Mouse (Mus musculus) lung, embryonic 14.5 days (tissue): ENCODE results near the gene Gars. TPM values are rescaled to one million over a fixed set of nuclear protein-coding genes. Genes with fewer than 3 reads are reported as not detected.

Source experiments
- ATAC-seq: fragments of 200-750 bp; cut with Nextera tagmentation; 2 replicates; pipeline ENCODE4 v1.8.0; 2017; ENCODE audit warnings: mild to moderate bottlenecking, moderate TSS enrichment, moderate library complexity; ENCODE audit not compliant: insufficient read depth
- DNase-seq: peaks from one replicate; pipeline ENCODE4 v3.0.0-alpha.2; 2015
- H3K27ac ChIP-seq: fragments of 300-500 bp; sonication (generic); 2 replicates; pipeline ENCODE4 v1.5.1; 2014; ENCODE audit warnings: low read depth, mild to moderate bottlenecking, moderate library complexity
- H3K27me3 ChIP-seq: fragments of 300-500 bp; sonication (generic); 2 replicates; pipeline ENCODE4 v1.6.1; 2014; ENCODE audit warnings: low read length, control low read depth; ENCODE audit not compliant: insufficient read depth
- H3K36me3 ChIP-seq: fragments of 300-500 bp; sonication (generic); 2 replicates; pipeline ENCODE4 v1.6.1; 2014; ENCODE audit warnings: control low read depth; ENCODE audit not compliant: insufficient read depth
- H3K4me1 ChIP-seq: fragments of 300-500 bp; sonication (generic); 2 replicates; pipeline ENCODE4 v1.6.1; 2014; ENCODE audit warnings: antibody characterized with exemption, control low read depth; ENCODE audit not compliant: insufficient read depth
- H3K4me2 ChIP-seq: fragments of 300-500 bp; sonication (generic); 2 replicates; pipeline ENCODE4 v1.6.1; 2014; ENCODE audit warnings: mild to moderate bottlenecking
- H3K4me3 ChIP-seq: fragments of 300-500 bp; sonication (generic); 2 replicates; pipeline ENCODE4 v1.5.1; 2014; ENCODE audit warnings: low read depth, low read length
- H3K9ac ChIP-seq: fragments of 300-500 bp; sonication (generic); 2 replicates; pipeline ENCODE4 v1.6.1; 2014
- H3K9me3 ChIP-seq: fragments of 300-500 bp; sonication (generic); 2 replicates; pipeline ENCODE4 v1.6.1; 2016; ENCODE audit warnings: low read depth, low read length, control low read depth
- CTCF ChIP-seq: IDR thresholded peaks from 2 replicates; pipeline ENCODE4 v1.5.1; 2016; ENCODE audit warnings: antibody characterized with exemption, low read depth
- WGBS: fragments of 180-500 bp; shearing (Covaris S2); extraction: QIAGEN DNeasy Blood & Tissue Kit; methylation state at CpG from one replicate; pipeline ENCODE4 v1.1.7; 2014; 5-methylcytosine and 5-hydroxymethylcytosine counted together
- polyA plus RNA-seq: library from polyadenylated mRNA; unstranded; fragments of >200 nt; fragmentation: Nextera tagmentation; extraction: Ambion mirVana; gene quantifications from 2 replicates; pipeline ENCODE4 v1.2.1, GENCODE M21; 2014

The Gars gene
- polyA plus RNA-seq, 1 experiment from 2014 or later, result 153 TPM

DNA sequence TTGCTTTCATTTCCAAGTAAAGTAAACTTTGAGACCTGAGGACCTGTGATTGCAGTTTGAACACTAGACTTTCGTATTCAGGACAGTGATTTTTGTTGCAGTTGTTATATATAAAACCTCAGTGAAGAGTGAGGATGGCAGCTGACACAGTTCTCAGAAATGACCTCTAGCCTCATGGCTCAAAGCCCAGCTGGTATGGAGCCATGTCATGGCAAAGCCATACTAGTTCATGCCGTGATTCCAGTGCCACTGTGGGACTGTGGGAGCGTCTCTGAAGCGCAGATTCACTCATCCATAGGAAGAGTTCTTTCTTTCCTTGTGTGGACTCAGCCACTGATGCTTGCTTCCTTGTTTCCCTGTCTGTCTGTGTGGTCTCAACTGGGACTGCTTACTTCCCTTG is 16.7 kb downstream of the Gars start:
- DNase-seq, result no peak
- no peak for TF ChIP-seq CTCF
- WGBS, result 90% methylated on average over 4 of the region's 4 CpGs

DNA sequence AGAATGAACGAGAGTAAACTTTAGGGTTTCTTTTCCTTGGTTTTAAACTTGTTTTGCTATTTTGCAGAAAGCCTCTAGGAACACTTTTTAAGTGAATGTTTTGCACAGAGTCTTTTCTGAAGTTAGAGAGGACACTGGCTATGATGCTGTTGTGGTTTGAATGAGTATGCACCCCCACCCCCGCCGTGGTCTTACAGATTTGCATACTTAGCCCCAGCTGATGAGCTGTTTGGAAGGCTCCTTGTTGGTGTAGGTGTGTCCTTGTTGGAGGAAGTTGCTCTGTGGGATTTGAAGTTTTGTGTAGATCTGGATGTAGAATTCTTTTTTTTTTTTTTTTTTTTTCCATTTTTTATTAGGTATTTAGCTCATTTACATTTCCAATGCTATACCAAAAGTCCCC is 19.6 kb downstream of the Gars start:
- Histone ChIP-seq H3K4me1 (no peaks in the 10 kb centered on the region), H3K9me3 (no peaks in the 10 kb centered on the region), H3K4me2 (no peak overlapping the region), H3K36me3 (peaks cover 84% of the 10 kb centered on the region), H3K4me3 (no peak overlapping the region), H3K27ac (no peak overlapping the region), H3K9ac (no peak overlapping the region), H3K27me3 (no peaks in the 10 kb centered on the region)
- ATAC-seq (no peak), DNase-seq (no peak)
- 92% methylated on average over 3 of the region's 3 CpGs for WGBS
- TF ChIP-seq CTCF, result no peak

More for the DNA sequence above, 16.7 kb downstream of the Gars start:
- Histone ChIP-seq H3K4me3 (no peak overlapping the region), H3K27ac (no peak overlapping the region), H3K27me3 (no peaks in the 10 kb centered on the region), H3K4me1 (no peaks in the 10 kb centered on the region), H3K36me3 (peaks cover 87% of the 10 kb centered on the region), H3K9ac (no peak overlapping the region), H3K9me3 (no peaks in the 10 kb centered on the region), H3K4me2 (no peak overlapping the region)
- no peak for ATAC-seq

DNA sequence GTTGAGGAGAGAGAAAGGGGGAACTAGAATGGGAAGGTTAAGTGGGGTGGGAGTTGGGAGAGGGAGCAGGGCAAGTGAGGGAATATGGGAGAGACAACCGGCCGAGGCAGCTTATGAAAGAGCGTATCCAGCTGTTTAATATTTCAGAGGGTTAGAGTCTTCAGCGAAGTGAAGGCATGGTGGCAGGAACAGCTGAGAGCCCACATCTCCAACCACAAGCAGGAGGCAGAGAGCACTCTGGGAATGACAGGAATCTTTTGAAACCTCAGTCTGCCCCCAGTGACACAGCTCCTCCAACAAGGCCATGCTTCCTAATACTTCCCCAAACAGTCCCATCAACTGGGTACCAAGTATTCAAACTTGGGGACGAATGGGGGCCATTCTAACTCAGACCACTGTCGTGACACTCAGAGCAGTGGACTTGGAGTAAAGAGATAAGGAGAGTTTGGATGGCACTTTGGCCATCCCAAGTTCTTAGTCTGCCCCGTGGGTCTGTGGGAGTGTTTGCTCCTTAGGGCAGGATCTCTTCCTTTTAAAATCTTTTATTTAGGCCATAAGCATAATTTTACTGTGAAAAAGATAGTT is 22.5 kb downstream of the Gars start:
- no peak for TF ChIP-seq CTCF
- no peak overlapping the region for H3K4me3 ChIP-seq
- H3K4me1 ChIP-seq, result no peaks in the 10 kb centered on the region
- H3K4me2 ChIP-seq, result no peak overlapping the region
- 85% methylated on average over 7 of the region's 7 CpGs for WGBS
- H3K27me3 ChIP-seq, result no peaks in the 10 kb centered on the region
- ATAC-seq (no peak), DNase-seq (no peak)
- H3K27ac ChIP-seq, result no peak overlapping the region
- H3K9ac ChIP-seq, result no peak overlapping the region
- H3K9me3 ChIP-seq, result no peaks in the 10 kb centered on the region
- peaks cover 83% of the 10 kb centered on the region for H3K36me3 ChIP-seq

DNA sequence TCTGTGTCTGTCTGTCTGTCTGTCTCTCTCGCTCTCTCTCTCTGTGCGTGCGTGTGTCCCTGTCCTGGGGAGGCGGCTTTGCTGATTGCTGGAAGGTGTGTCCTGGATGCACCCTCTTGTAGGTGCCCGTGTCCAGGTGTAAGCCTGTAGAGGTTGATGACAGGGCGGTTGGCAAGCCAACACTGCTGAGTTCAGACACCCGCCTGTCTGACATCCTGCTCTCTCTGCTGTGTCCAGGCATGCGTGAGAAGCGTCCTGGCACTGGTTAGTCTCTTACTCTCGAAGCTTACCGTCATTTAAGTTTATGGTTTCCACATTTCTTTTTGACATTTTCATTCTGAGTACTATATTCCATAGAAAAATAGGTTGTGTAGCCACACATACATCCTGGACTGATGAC is 23.5 kb downstream of the Gars start:
- DNase-seq, result no peak
- no peaks in the 10 kb centered on the region for H3K4me1 ChIP-seq
- no peaks in the 10 kb centered on the region for H3K9me3 ChIP-seq
- H3K4me3 ChIP-seq, result no peak overlapping the region
- H3K36me3 ChIP-seq, result peaks cover 83% of the 10 kb centered on the region
- no peak overlapping the region for H3K27ac ChIP-seq
- H3K4me2 ChIP-seq, result no peak overlapping the region
- WGBS, result 88% methylated on average over 11 of the region's 11 CpGs
- ATAC-seq, result no peak
- H3K27me3 ChIP-seq, result no peaks in the 10 kb centered on the region
- no peak overlapping the region for H3K9ac ChIP-seq
- TF ChIP-seq CTCF, result no peak

DNA sequence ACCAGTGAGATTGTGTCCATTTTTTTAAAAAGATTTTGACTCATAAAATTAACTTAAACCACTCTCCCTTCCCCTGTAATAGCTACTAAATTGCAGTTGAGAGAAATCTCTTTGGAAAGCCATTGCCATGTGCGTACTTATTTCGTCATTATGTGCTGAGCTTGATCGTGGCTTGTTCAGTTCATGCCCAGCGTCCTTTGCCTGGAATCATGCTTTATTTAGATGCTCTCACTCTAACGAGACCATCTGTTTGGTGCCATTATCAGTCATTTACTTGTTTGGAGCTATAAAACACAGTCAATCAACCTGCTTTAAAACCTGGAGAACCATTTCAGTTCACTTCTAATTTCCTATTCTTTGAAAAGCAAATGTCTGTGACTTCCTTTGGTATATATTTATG is 24.4 kb downstream of the Gars start:
- DNase-seq, result no peak
- H3K4me1 ChIP-seq, result no peaks in the 10 kb centered on the region
- H3K4me3 ChIP-seq, result no peak overlapping the region
- peaks cover 83% of the 10 kb centered on the region for H3K36me3 ChIP-seq
- TF ChIP-seq CTCF, result no peak
- WGBS, result 88% methylated on average over 5 of the region's 5 CpGs
- ATAC-seq, result no peak
- H3K9ac ChIP-seq, result no peak overlapping the region
- H3K27me3 ChIP-seq, result no peaks in the 10 kb centered on the region
- H3K4me2 ChIP-seq, result no peak overlapping the region
- H3K27ac ChIP-seq, result no peak overlapping the region
- no peaks in the 10 kb centered on the region for H3K9me3 ChIP-seq

DNA sequence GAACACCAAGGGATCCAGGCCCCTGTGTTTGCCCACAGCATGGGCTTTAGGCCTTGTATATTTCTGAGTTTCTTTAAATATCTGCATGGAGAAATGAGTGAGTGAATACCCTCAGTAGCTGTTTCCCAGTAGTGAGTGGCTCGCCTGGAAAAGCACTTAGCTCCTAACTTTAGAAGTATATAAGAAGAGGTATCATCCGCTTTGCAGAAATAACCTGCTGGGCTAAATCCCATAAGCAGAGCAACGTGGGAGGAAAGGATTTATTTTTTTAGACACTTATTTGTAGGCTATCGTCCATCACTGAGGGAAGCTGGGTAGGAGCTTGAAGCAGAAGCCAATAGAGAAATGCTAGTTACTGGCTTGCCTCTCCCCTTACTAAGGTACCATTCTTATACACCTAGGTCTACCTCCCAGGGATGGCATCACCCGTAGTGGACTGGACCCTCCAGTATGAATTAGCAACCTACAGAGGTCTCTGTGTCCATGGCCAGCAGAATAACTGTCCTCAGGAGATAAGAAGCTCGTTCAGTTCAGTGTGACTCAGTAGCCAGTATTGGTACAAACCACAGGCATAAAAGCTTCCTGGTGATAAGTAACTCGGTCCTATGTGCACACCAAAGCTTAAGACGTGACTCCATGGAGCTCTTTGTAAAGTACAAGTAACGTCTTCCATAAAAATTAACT is 26.1 kb downstream of the Gars start:
- WGBS, result 83% methylated on average over 9 of the region's 9 CpGs

DNA sequence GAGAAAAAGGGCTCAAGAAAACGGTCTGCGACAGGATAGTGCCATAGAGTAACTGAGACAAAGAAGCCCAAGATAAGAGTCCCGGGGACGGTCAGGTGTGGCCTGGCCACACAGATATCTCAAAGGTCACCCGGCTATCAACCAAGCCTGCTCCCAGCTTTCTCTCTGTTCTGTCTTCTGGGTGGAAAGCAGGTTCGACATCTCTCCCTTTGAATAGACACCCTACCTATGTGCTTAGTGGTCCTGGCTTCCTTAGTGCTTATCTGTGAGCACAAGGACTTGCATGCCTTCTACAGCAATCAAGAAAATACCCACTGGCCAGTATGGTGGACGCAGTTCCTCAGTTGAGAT is 26.6 kb downstream of the Gars start:
- H3K27me3 ChIP-seq, result no peaks in the 10 kb centered on the region
- H3K4me2 ChIP-seq, result no peak overlapping the region
- DNase-seq, result no peak
- peaks cover 88% of the 10 kb centered on the region for H3K36me3 ChIP-seq
- no peaks in the 10 kb centered on the region for H3K9me3 ChIP-seq
- H3K4me3 ChIP-seq, result no peak overlapping the region
- H3K4me1 ChIP-seq, result no peaks in the 10 kb centered on the region
- ATAC-seq, result no peak
- no peak overlapping the region for H3K9ac ChIP-seq
- 87% methylated on average over 7 of the region's 7 CpGs for WGBS
- H3K27ac ChIP-seq, result no peak overlapping the region
- no peak for TF ChIP-seq CTCF

More for the DNA sequence above, 26.1 kb downstream of the Gars start:
- H3K4me2 ChIP-seq, result no peak overlapping the region
- peaks cover 88% of the 10 kb centered on the region for H3K36me3 ChIP-seq
- H3K27me3 ChIP-seq, result no peaks in the 10 kb centered on the region
- no peak for DNase-seq
- H3K9ac ChIP-seq, result no peak overlapping the region
- TF ChIP-seq CTCF, result no peak
- no peak overlapping the region for H3K4me3 ChIP-seq
- no peaks in the 10 kb centered on the region for H3K4me1 ChIP-seq
- H3K27ac ChIP-seq, result no peak overlapping the region
- no peak for ATAC-seq
- H3K9me3 ChIP-seq, result no peaks in the 10 kb centered on the region
